Mouse (Mus musculus): ENCODE results near the gene Mmd.
A peak's percentile ranks its signal among the peaks of the same experiment; 100 is the strongest.
"Not testable (repeated sequence)": the region's sequence is repeated elsewhere in the genome, so short reads cannot be mapped to it uniquely, and the experiment has no call there.

Mmd gene

DNA sequence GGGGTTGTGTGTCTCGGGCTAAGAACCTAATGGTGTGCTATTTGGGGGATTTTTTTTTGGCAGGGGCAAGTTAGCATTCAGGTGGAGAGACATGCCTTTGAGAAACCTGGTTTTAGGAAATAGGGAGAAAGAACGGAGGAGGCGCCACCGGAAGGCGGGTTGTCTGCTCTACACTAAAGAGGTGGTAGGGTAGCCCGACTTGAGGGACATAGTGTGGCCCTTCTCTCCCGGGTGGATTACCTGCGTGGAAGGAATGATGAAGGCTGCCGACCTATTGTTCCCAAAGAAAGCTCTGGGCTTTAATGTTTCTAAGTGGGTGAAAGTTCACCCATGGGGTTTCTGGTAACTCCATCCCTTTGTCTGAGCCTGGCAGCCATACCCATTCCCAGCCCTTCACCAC lies 933 bp downstream of the Mmd start:
- no peak for DNase-seq

DNA sequence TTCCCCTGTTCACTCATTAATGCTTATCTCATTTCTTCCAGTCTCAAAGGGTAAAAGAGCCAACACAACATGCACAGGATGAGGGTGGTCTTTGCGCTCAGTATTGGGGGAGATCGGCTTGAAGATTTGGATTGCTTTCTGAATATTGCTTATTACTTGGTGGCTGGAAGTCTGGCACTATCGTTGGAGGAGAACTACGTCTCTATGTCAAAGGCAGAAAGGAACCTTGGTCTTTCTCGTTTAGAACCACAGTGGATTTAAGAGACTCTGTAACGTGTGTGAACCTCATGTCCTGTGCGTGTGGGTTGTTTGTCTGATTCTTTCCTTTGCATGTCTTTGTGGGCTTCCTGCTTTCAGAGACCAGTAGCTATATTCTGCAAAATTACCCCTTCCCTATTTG lies 1.5 kb downstream of the Mmd start:
- no peak for DNase-seq

DNA sequence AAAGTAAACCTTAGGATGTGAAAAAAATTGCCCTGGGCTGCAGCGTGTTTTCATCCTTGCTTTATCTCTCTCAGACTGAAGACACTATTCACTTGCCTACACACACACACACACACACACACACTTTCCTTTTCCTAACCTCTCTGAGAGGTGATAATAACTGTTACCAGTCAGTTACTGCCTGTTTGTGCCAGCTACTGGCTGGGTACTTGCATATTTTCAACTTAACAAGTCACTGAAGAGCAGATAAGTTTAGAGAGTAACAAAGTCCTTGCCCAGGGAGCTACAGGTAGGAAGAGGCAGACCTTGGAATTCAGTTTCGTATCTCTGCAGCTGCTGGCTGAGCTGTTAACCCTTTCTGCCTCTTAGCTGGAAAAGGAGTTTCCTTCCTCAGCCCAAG lies 2.7 kb downstream of the Mmd start:
- DNase-seq = no peak

DNA sequence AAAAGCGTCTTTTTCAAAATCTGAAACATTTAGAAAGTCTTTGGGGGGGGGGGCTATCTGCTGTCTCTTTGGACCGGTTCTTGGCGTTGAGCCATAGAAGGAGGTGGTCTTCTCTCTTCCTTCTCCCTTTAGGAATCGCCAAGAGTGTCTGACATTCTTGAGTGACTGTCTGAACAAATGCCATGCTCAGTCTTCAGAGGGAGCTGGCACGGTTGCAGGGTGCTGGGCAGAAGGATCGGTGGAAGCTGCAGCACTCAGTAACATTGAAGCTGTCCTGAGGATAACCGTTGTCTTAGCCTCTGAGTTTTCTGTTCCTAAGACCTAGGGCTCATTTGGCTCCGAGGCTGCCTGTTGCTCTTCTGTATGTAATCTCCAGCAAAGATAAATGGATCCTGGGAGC lies 3.1 kb downstream of the Mmd start:
- no peak for DNase-seq

DNA sequence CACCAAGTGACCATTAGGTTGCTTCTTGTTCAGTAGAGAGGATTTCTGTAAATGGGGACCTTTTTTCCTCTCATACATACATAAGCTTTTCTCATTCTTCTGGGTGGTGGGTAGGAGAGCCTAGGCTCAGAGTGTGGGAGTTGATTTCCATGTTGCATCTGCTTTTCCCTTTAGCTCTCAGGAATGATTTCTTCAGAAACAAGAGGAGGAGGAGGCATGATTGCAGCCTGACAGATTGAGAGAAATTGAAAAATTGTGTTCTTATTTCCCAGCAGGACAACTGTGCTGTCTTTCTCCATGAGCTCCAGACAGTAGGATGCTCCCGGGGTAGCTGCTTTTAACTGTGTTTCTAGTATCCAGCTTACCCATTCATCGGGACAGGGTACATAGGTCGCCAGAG lies 5.3 kb downstream of the Mmd start:
- DNase-seq = peak; percentile 52

DNA sequence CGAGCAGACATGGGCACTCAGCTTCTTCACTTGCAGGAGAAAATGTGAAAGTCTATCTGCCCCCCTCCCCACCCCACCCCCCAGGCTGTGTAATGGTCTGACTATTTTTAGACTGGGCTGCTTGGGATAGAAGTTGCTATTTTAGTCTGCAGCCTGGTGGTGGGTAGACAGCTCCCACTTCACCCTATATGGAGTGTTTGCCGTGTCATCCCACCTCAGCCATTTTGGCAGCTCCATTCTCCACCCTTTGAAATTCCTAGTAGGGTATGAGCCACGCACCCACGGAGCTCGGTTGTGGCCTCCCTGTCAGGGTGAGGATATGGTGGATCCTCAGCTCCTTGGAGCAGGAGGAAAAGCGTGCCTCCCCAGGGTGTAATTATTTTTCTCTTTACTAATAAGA lies 6.4 kb downstream of the Mmd start:
- peak; percentile 69 for DNase-seq

DNA sequence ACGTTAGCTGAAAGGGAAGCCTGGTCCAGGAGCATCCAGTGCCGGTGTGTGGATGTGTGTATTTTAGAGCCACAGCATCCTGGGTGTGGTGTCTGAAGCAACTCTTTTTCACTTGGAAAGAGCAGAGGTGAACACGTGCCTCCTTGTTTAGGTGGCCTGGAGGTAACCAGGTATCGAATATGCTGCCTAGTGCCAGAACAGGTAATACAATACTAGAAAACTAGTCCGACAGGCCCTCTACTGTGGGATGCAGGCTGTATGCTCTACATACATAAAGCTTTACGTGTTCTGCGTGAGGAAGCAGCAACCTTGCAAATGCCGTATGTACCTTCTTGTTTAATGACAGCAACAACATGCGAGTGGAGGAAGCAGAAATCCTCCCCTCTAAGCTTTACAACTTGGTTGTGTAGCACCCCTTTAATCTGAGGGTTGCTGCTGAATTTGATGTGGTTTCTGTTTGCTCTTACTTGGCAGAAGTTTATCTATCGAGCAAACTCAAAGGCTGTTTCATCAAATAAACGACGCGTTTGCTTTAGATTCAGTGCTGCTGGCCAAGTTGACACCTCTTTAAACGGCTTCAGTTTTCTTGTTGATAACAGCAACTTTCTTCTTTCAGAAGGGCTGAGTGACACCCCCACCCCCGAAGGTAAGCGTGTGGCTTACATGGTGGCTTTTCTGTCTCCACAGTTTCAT lies 7.7 kb downstream of the Mmd start:
- DNase-seq = no peak

DNA sequence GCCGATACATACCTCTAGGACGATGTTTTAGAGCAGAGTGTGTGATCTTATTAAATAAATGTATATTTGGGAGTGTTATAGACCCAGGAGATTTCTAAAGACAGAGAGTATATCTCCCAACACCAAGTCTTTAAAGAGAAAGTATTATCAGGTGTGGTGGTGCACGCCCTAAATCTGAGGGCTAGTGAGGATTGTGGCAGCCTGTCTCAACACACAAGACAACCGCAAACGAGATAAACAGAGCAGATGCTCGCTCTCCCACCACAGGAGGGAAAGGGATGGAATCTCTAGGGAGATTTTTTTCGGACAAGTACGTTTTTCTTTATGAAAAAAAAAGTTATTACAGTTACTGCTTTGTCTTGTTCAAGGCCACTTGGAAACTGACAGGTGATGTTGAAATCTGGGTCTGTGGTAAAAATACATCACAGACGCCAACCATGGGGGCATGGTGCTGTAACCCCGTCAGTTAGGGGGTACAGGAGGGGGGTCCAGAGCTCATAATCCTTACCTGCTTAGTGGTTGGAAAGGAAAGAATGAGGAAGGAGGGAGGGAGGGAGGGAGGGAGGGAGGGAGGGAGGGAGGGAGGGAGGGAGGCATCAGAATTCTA lies 9.2 kb downstream of the Mmd start:
- DNase-seq = no peak

DNA sequence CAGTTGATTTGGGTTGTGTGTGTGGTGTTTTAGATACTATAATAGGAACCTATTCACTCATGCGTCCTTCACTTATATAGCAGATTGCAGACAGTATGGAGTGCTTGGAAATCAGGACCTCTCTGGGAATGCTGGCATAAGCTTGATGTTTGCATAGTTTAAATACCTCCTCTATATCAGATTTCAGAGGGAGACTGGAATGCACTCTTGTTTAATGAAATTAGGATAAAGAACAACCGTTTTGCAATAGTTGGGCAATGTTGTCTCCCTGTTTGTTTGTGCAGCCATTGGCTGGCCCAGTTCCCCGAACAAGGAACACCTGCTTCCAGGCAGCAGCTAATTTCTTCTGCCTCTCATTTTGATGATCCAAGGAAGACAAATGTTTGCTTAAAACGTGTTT lies 9.8 kb downstream of the Mmd start:
- DNase-seq = no peak

DNA sequence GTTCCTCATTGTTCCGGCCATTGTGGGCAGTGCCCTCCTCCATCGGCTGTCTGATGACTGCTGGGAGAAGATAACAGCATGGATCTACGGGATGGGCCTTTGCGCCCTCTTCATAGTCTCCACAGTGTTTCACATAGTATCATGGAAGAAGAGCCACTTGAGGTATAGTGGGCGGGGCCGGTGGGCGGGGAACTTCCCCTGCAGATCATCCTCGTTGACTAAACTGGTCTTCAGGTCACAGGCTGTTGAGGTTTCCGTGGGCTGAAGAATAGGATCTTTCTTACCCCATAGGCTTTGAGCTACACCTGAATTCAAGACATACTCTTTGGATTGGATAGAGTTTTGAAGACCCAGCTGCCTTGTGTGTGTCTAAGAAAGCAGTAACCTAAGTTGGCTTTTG lies 10.6 kb downstream of the Mmd start:
- DNase-seq = no peak

DNA sequence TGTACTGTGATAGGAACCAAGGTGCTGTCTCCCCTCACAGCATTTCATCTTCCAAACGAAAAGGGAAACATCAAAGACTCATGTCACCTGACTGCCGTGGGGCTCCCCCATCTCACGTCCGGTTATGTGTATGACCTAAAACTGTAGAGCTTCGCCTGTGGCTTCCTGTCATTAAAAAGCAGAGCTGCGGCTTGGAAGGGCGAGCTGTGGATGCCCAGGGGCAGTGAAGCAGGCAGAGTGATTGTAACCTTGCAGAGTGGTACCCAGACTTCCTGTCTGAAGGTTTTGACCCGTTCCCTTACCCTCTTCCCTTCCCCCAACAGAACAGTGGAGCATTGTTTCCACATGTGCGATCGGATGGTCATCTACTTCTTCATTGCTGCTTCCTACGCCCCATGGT lies 14.9 kb downstream of the Mmd start:
- DNase-seq = no peak

DNA sequence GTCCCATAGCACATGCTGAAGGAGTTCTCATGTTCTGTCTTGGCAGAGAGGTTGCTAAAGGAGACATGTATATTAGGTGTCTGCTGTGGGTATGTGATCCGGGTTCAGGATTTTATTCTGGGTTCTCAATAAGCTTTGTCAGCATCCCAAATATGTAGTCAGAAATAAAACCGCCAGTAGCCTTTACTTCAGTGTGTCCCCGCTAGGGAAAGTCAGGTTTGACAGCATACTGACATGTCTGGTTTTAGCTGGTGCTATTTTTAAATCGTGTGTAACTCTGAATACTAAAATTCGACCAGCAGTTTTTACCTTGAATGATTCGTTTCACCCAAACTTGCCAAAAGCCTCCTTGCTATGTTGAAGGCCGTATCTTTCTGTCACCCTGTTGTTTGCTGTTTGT lies 16.3 kb downstream of the Mmd start:
- no peak for DNase-seq

DNA sequence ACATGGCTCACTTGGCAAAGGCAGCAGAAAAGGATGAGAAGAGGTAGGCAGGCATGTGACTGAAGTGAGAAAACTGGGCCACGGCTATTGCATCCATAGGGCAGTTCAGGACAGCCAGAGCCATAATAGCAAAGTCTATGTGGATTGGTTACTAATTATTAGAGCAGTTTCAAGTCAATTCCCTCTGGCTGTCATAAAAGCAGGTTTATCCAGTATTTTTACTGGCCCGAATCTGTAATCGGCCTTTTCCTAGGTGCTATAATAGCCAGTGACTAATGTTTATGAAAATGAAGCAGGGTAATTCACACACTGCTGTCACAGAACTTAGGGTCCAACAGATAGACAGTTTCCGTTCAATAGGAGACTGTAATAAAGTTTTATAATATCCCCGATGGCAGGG lies 19.7 kb downstream of the Mmd start:
- DNase-seq = no peak

DNA sequence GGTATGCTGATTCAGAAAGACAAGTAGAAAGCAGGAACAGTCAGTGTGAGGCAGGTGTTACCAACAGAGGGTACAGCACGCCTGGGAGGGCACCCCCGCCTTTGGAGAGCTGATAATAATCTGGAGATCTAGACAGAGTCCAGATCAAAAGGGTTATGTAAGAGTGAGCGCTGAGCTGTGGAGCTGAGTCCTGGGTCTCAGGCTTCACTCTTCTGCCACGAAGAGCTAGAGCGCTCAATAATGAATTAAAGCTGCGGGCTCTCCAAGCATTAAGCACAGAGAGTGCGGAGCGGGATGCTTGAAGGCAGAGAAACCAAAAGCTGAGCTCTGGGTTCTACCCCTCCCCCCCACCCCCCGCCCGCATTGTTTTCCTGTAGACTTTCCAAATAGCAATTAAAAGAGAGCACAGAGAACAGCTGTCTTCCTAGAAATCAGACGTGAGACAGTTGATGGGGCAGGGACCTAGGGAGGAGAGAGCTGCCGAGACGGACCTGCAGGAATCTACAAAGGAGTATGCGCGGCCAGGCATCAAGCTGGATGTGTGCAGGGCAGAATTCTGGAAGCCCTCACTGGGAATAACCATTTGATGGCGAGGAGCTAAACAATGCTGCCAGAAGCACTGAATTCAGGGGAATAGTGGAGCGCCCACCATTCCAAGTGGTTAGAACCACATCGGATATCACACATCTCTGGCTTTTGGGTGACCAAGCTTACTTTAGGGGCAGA lies 20.3 kb downstream of the Mmd start:
- no peak for DNase-seq

DNA sequence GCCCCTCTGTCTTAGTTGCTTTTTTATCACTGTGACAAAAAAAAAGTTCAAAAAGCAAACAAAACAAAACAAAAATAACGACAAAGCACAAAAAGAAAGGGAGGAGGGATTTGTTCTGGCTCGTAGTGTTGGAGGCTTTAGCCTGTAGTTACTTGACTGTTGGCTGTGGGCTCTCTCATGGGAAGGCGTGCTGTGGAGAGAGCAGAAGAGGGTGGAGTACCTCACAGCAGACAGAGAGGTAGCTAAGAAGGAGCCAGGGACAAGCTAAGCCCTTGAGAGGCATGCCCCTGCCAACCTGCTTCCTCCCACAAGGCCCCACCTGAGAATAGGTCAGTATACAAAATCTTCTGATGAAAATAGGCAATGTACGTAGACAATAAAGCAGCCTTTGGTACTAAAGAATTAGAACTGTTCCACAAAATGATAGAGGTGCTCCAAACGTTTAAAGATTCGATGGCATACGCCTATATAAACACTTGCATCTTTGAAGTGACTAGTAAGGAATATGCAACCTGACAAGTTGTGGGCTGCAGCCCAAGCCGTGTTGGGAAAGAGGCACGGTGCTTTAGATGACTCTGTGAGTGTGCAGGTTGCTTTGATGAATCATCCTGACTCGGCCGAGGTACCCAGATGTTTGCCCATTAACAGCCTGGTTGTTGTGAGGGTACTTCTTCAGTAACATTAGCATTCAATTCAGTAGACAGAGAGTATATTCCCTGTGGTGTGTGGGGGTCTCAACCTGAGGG lies 21.0 kb downstream of the Mmd start:
- no peak for DNase-seq

DNA sequence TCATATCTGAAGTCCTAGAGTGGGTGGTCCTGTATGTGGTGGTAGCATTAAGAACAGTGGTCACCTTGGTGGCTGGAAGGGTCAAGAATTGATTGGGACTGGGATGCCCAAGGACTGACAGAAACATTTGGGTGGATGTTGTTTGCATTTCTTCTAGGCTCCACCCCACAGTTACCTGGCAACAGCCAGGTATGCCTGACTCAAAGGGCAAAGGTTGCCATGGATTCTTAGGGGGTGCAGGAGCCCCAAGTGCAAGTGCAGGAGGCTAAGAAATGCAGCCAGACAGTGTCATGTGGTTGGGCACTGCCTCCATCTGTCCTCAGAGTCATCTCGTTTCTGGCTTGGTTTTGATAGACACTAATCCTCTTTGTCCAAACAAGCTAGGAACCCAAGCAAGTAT lies 24.9 kb downstream of the Mmd start:
- DNase-seq = no peak

DNA sequence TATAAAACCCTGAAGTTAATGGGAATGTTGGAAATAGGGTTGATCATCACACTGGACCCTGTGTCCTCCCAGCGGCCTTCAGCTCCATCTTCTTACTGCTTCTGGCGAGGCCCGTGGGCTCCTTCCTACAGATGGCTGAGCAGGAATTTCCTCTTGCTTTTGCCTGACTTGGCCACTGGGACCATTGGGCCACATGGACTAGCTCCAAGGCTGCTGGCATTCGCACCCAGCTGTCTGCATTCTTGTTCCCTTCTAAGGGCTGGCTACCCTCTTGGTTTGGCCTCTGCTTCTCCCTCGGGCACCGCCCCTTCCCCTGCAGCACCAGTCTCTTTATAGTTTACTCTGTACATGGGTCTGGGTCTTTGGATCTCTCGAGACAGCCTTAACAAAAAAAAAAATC lies 26.4 kb downstream of the Mmd start:
- no peak for DNase-seq

DNA sequence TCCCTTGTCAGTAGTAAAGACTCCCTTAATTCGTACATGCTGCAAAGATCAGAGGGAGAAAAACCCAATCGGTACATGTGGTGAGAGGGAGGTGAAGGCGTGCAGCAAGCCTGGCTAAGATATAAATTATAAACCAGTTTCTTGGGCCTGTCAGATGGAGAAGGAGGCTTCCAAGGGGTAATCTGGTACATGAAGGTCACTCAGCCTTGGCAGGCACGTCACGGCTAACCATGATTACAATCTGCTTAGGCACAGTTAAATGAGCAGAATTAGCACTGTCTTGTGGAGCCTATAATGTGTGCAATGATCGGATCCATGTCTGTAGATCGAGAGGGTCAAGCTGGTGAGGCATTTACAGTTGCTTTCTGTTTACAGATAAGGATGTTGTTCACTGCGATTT lies 26.9 kb downstream of the Mmd start:
- DNase-seq = no peak

DNA sequence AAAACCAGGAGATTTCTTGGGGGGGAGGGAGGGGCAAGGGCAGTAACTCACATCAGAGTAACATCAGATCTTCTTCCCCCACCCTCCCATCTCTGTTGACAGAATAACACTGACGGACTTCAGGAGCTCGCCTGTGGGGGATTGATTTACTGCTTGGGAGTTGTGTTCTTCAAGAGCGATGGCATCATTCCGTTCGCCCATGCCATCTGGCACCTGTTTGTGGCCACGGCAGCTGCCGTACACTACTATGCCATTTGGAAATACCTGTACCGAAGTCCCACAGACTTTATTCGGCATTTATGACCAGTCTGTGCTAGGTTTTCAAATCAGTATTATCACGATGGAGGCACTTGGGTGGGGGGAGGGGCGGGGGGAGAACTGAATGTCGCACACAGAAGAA lies 27.3 kb downstream of the Mmd start:
- no peak for DNase-seq

DNA sequence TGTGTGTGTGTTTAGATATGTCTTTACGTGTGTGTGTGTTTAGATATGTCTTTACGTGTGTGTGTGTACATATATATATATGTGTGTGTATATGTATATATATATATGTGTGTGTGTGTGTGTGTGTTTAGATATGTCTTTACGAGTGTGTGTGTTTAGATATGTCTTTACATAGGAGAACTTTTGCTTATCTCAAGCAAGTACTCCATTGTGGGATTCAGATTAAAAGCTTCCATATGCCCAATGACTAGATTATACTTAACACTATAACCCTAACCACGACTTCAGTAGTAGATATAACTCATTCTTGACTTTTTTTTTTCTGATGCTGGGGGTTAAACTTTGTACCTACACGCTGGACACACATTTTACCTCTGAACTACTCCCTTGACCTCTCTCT lies 30.8 kb downstream of the Mmd start:
- no peak for DNase-seq

DNA sequence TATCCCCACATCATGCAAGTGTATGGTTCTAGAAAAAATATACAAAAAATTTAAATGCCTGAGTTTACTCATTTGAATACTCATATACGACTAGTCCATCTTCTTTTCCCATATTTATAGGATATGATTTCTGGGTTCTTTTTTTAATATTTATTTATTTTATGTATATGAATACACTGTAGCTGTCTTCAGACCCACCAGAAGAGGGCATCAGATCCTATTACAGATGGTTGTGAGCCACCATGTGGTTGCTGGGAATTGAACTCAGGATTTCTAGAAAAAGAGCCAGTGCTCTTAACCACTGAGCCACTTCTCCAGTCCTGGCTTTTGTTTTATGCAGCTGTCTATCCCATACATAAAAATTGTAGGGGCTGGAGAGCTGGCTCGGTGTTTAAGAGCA lies 32.7 kb downstream of the Mmd start:
- not testable (repeated sequence) for DNase-seq

DNA sequence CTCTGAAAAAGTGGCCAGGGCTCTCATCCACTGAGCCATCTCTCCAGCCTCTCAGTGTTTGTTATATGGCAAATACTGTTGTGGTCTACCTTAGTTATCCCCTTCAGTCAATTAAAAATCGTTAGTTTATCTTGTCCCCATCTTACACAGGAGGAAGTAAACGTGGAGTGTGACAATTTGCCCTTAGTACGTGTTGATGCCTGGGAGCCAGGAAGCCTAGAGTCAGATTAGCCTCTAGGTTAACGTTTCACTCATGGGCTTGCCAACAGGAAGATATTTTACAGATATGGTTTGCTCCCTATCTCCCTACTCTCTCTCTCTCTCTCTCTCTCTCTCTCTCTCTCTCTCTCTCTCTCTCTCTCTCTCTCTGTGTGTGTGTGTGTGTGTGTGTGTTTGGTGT lies 33.9 kb downstream of the Mmd start:
- DNase-seq = no peak

DNA sequence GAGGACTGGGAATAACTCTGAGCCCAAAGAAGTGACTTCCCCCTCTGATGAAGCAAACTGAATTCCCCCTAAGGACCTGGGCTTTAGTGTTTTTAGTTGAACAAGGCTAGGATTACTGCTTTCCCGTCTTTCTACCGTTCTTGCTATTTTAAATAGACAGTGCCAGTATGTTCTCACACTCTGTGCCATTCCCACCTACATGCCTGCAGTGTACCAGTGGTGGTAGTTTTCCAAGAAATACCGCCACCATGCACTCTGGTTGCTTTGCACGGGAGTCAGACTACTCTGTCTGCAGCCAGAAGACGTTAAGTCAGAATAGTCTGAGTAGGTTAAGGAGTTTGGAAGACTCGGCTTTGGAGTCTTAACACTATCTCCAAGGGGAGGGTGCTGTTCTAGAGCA lies 34.3 kb downstream of the Mmd start:
- DNase-seq = peak; percentile 84

DNA sequence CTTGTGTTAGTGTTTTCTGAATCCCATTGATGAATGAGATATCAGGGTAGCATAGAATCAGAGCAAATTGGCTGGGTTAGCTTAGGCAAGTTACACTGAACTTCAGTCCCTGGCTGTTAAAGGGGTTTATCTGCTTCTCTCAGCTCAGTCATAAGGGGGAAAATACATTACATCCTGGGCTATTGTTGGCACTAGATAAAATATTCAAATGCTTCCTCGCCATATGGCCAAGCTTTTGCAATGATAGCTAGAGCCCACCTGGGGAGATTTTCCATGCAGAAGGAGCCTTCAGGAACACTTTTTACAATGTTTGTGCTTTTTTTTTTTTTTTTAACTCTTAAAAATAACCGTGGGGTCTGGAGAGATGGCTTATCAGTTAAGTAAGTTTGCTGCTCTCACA lies 34.8 kb downstream of the Mmd start:
- no peak for DNase-seq
